Mouse (Mus musculus) layer of hippocampus, postnatal 14 days (tissue): Measurements from ENCODE around the gene Ncapg2. TPM values are rescaled to one million over a fixed set of nuclear protein-coding genes. Genes with fewer than 3 reads are reported as not detected.
A peak's percentile ranks its signal among the peaks of the same experiment; 100 is the strongest.

Experiments used
- DNase-seq, 2 experiments: peaks; one replicate each; pipeline ENCODE4 v3.0.0; 2021 to 2022; ENCODE audit warnings: low spot score in 2 of 2, mixed read lengths in 1 of 2
- total RNA-seq, 2 experiments: library from RNA; stranded (reverse); gene quantifications; 2 replicates each; pipeline ENCODE4 v1.2.3; 2021

The Ncapg2 gene
- total RNA-seq, 2 experiments from 2014 or later = 5.4 to 6.1 TPM

GRCm38 (mm10) chr12:116438591-116438990 lies 33.4 kb downstream of the Ncapg2 start:
- DNase-seq = no peak

GRCm38 (mm10) chr12:116442184-116442583 lies 37.0 kb downstream of the Ncapg2 start:
- no peak for DNase-seq

- DNase-seq = no peak
These were observed 44.3 kb downstream of the Ncapg2 start for GRCm38 (mm10) chr12:116449536-116449935.

GRCm38 (mm10) chr12:116460379-116461065 lies 55.3 kb downstream of the Ncapg2 start:
- DNase-seq = no peak

- DNase-seq = no peak
These were observed 61.8 kb downstream of the Ncapg2 start for GRCm38 (mm10) chr12:116467030-116467429.

GRCm38 (mm10) chr12:116468348-116468747 lies 63.1 kb downstream of the Ncapg2 start:
- DNase-seq = no peak

- DNase-seq = no peak
These were observed 63.9 kb downstream of the Ncapg2 start for GRCm38 (mm10) chr12:116469096-116469495.

GRCm38 (mm10) chr12:116473264-116473663 lies 68.1 kb downstream of the Ncapg2 start:
- no peak for DNase-seq

GRCm38 (mm10) chr12:116473761-116474160 lies 68.6 kb downstream of the Ncapg2 start:
- DNase-seq = no peak

- DNase-seq = no peak
These were observed 69.5 kb downstream of the Ncapg2 start for GRCm38 (mm10) chr12:116474676-116475075.

- DNase-seq = no peak
These were observed 73.6 kb downstream of the Ncapg2 start for GRCm38 (mm10) chr12:116478771-116479170.

- no peak for DNase-seq
These were observed 76.7 kb downstream of the Ncapg2 start for GRCm38 (mm10) chr12:116481921-116482320.

- no peak for DNase-seq
These were observed 78.4 kb downstream of the Ncapg2 start for GRCm38 (mm10) chr12:116483581-116483980.

GRCm38 (mm10) chr12:116484991-116485390 lies 79.8 kb downstream of the Ncapg2 start:
- no peak for DNase-seq

GRCm38 (mm10) chr12:116485591-116486403 lies 80.6 kb downstream of the Ncapg2 start, which contains the start of gene Ptprn2:
Ptprn2 (plus strand) TSS chr12:116485720.
- DNase-seq = peak; percentile 54 to 68

GRCm38 (mm10) chr12:116486404-116486730 lies 81.2 kb downstream of the Ncapg2 start:
- DNase-seq = no peak

GRCm38 (mm10) chr12:116488836-116489235 lies 83.6 kb downstream of the Ncapg2 start:
- peak in 1 of 2 experiments; percentile 31 for DNase-seq

GRCm38 (mm10) chr12:116490575-116491356 lies 85.6 kb downstream of the Ncapg2 start:
- DNase-seq = no peak

GRCm38 (mm10) chr12:116498666-116499065 lies 93.5 kb downstream of the Ncapg2 start:
- DNase-seq = no peak

GRCm38 (mm10) chr12:116500652-116501051 lies 95.5 kb downstream of the Ncapg2 start:
- no peak for DNase-seq

- DNase-seq = no peak
These were observed 107.3 kb downstream of the Ncapg2 start for GRCm38 (mm10) chr12:116512482-116512881.
